Mouse (Mus musculus): ENCODE data around the gene Cfl1.

The Cfl1 gene

GRCm38 (mm10) chr19:5490313-5490897 lies at the start of gene Cfl1:
Gene Cfl1 (plus strand): TSS chr19:5490455.
- DNase-seq (ENCODE audit: low spot score): peak; percentile 95

- no peak for DNase-seq (ENCODE audit: low spot score)
These were observed 45.8 kb upstream of the Cfl1 start for GRCm38 (mm10) chr19:5444371-5444908.

DNA sequence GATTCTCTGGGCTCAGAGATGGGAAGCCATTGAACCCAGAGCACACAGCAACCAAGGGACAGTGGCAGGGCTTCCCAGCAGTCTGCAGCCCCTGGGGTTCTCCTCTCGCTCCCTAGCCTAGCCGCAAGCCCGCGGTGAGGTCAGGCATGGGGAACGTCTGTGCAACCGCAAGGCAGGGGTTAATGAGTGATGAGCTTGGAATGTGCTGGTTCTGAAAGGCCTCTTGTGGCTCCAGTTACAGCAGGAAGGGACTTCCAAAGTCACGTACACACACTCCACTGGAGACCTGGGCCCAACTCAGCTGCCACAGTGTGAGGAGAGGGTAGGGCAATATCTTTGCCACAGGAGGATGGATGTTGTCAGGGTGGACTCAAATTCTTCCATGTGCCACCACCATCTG lies 45.3 kb upstream of the Cfl1 start:
- DNase-seq (ENCODE audit: low spot score): no peak

GRCm38 (mm10) chr19:5445747-5446146 lies 44.5 kb upstream of the Cfl1 start:
- no peak for DNase-seq (ENCODE audit: low spot score)

GRCm38 (mm10) chr19:5447515-5448353 lies 42.5 kb upstream of the Cfl1 start, which contains the start of gene Fosl1:
Gene Fosl1 (plus strand): TSS chr19:5447547.
- DNase-seq (ENCODE audit: low spot score): peak; percentile 64

- no peak for DNase-seq (ENCODE audit: low spot score)
These were observed 41.7 kb upstream of the Cfl1 start for GRCm38 (mm10) chr19:5448354-5449150.

DNA sequence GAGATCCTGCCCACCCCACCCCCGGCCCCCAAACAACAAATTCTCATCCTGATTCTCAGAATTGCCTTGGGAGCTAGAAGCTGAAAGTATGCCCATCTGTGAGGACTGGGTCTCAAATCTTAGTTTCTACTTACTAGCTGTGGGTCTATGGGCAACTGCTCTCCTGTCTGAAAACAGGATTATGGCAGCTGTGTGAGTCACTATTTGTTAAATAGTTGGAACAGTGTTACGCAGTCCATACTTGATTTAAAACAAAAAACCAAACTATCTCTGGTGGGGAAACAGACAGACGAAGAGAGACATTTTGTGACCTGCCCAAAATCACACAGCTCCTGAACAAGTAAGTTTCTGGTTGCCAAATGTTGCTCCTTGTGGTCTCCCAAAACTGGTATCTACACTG lies 40.6 kb upstream of the Cfl1 start:
- DNase-seq (ENCODE audit: low spot score): no peak

DNA sequence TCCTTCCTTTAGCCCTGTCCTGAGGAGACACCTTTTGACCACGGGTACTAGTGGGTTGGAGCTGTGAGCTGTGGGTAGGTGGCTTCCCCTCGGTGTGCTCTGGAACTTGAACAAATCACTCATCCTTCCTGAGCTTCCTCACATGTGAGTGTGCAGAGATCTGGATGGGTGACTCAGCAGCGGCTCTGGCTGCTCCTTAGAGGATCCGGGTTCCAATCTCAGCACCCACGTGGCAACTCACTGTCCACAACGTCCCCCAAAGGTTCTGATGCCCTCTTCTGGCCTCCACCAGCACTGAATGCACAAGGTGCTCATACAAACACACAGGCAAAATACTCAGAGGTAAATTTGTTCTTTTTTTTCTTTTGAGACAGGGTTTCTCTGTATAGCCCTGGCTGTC lies 38.5 kb upstream of the Cfl1 start:
- DNase-seq (ENCODE audit: low spot score): no peak

DNA sequence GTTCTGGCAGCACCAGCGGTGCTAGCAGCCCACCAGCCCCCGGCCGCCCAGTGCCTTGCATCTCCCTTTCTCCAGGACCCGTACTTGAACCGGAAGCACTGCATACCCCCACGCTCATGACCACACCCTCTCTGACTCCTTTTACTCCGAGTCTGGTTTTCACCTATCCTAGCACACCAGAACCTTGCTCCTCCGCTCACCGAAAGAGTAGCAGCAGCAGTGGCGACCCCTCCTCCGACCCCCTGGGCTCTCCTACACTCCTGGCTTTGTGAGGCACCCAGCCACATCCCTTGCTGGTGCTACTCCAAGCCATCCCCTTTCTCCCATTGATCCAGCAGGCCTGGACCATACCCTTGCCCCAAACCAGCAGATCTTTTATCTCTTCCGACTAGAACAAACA lies 35.2 kb upstream of the Cfl1 start:
- no peak for DNase-seq (ENCODE audit: low spot score)

DNA sequence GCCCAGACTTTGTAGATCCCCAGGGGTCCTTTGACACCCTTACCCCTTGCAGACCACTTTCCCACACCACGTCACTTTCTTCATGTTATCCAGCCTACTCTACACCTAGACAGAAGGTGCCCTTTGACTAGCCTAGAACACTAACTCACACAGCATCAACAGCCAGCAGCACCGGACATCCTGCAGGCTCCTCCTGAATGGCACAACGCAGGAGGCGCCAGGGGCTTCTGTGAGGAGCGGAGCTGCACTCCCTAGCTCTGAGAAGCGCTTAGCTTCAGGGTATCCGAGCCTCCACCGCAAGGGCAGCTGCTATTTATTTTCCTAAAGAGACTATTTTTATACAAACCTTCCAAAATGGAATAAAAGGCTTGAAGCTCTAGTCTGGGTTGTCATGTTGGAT lies 34.7 kb upstream of the Cfl1 start:
- no peak for DNase-seq (ENCODE audit: low spot score)

GRCm38 (mm10) chr19:5456241-5456921 lies 33.9 kb upstream of the Cfl1 start:
- no peak for DNase-seq (ENCODE audit: low spot score)

- peak; percentile 93 for DNase-seq (ENCODE audit: low spot score)
These were observed 33.1 kb upstream of the Cfl1 start for GRCm38 (mm10) chr19:5456922-5457745.

GRCm38 (mm10) chr19:5457746-5458442 lies 32.4 kb upstream of the Cfl1 start, which contains the start of gene Ccdc85b:
Gene Ccdc85b (minus strand): TSS chr19:5457894.
- DNase-seq (ENCODE audit: low spot score): no peak

- DNase-seq (ENCODE audit: low spot score): no peak
These were observed 31.2 kb upstream of the Cfl1 start for GRCm38 (mm10) chr19:5459019-5459418.

DNA sequence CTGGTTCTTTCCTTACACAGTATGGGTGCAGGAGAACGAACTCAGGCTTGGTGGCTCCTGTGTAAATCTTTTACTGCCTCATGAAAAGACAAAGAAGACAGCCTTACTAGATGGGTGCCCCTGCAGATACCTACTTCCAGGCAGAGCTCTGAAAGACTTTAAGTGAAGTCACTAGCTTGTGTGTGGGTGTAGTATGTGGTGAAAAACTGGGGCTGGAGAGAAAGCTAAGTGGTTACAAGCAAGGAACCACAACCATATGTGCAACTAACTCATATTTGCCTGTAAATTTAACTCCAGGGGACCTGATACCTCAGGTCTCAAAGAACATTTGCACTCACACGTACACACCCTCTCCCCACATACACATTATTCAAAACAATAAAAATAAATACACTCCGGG lies 30.4 kb upstream of the Cfl1 start:
- DNase-seq (ENCODE audit: low spot score): no peak

DNA sequence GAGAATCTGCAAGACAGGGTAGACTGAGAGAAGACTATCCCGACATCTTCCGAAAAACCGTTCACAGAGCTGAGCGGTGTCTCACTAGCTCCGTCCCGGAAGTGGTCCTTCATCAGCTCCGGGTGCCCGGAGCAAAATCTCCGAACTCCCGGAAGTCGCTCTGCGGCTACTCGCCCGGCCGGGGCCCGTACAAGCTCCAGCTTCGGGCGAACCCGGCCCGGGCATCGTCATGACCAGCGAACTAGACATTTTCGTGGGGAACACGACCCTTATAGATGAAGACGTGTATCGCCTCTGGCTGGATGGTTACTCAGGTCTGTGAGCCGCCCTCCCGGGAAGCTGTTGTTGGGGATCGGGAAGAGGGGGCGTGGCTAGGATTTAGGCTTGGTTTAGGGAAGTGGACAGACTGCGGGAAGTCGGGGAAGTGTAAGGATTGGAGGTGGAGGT lies 29.8 kb upstream of the Cfl1 start, which contains the start of gene Fibp:
TSS of gene Fibp (plus strand) at position 151 of the 447 bp plus-strand sequence.
- peak; percentile 86 for DNase-seq (ENCODE audit: low spot score)

GRCm38 (mm10) chr19:5461411-5461810 lies 28.8 kb upstream of the Cfl1 start:
- DNase-seq (ENCODE audit: low spot score): no peak

- no peak for DNase-seq (ENCODE audit: low spot score)
These were observed 27.0 kb upstream of the Cfl1 start for GRCm38 (mm10) chr19:5463212-5463611.

GRCm38 (mm10) chr19:5463791-5464562 lies 26.3 kb upstream of the Cfl1 start:
- DNase-seq (ENCODE audit: low spot score): peak; percentile 54
